Mouse (Mus musculus): Measurements from ENCODE around the gene Fam71a.
"Not testable (repeated sequence)": the region's sequence is repeated elsewhere in the genome, so short reads cannot be mapped to it uniquely, and the experiment has no call there.

The Fam71a gene

GRCm38 (mm10) chr1:191181469-191182259 lies 17.0 kb upstream of the Fam71a start:
- no peak for DNase-seq

GRCm38 (mm10) chr1:191180397-191180796 lies 15.8 kb upstream of the Fam71a start:
- DNase-seq: no peak

GRCm38 (mm10) chr1:191179846-191180245 lies 15.2 kb upstream of the Fam71a start:
- DNase-seq: no peak

- no peak for DNase-seq
Observed at GRCm38 (mm10) chr1:191178511-191179188, 14.0 kb upstream of the Fam71a start.

- DNase-seq: no peak
Observed at GRCm38 (mm10) chr1:191176887-191177286, 12.3 kb upstream of the Fam71a start.

GRCm38 (mm10) chr1:191172487-191172886 lies 7.9 kb upstream of the Fam71a start:
- peak in 1 of 2 experiments; percentile 9 for DNase-seq

- DNase-seq: no peak
Observed at GRCm38 (mm10) chr1:191170444-191170843, 5.8 kb upstream of the Fam71a start.

GRCm38 (mm10) chr1:191166189-191166588 lies 1.6 kb upstream of the Fam71a start:
- DNase-seq: no peak

- no peak for DNase-seq
Observed at GRCm38 (mm10) chr1:191154314-191154713, 10.3 kb downstream of the Fam71a start.

GRCm38 (mm10) chr1:191153052-191153451 lies 11.6 kb downstream of the Fam71a start:
- peak; percentile 28 to 48 for DNase-seq

GRCm38 (mm10) chr1:191150924-191151605 lies 13.6 kb downstream of the Fam71a start:
- no peak for DNase-seq

GRCm38 (mm10) chr1:191149489-191149888 lies 15.1 kb downstream of the Fam71a start:
- not testable (repeated sequence) for DNase-seq

- DNase-seq: no peak
Observed at GRCm38 (mm10) chr1:191140983-191141382, 23.6 kb downstream of the Fam71a start.

GRCm38 (mm10) chr1:191138874-191139495 lies 25.6 kb downstream of the Fam71a start:
- DNase-seq: no peak

GRCm38 (mm10) chr1:191138436-191138835 lies 26.2 kb downstream of the Fam71a start:
- no peak for DNase-seq

GRCm38 (mm10) chr1:191135406-191135805 lies 29.2 kb downstream of the Fam71a start:
- no peak for DNase-seq

GRCm38 (mm10) chr1:191132934-191133333 lies 31.7 kb downstream of the Fam71a start:
- no peak for DNase-seq

GRCm38 (mm10) chr1:191132240-191132639 lies 32.4 kb downstream of the Fam71a start:
- no peak for DNase-seq

- no peak for DNase-seq
Observed at GRCm38 (mm10) chr1:191131692-191132091, 32.9 kb downstream of the Fam71a start.

GRCm38 (mm10) chr1:191125811-191126638 lies 38.6 kb downstream of the Fam71a start:
- DNase-seq: peak; percentile 24 to 30

GRCm38 (mm10) chr1:191124288-191124687 lies 40.3 kb downstream of the Fam71a start:
- no peak for DNase-seq

GRCm38 (mm10) chr1:191123696-191124095 lies 40.9 kb downstream of the Fam71a start:
- DNase-seq: no peak

All from cerebellum, adult 18-20 months (tissue).